Mouse (Mus musculus) hindbrain, embryonic 15.5 days (tissue): ENCODE results near the gene Arhgap15. TPM values are rescaled to one million over a fixed set of nuclear protein-coding genes. Genes with fewer than 3 reads are reported as not detected.
A peak's percentile ranks its signal among the peaks of the same experiment; 100 is the strongest.

ENCODE experiments used
- ATAC-seq: fragments of 200-750 bp; cut with Nextera tagmentation; 2 replicates; pipeline ENCODE4 v1.8.0; 2017; ENCODE audit warnings: low read depth, moderate number of reproducible peaks, moderate TSS enrichment; ENCODE audit not compliant: low FRiP score
- H3K27ac ChIP-seq: fragments of 300-500 bp; sonication (generic); replicated peaks from 2 replicates; pipeline ENCODE4 v1.5.1; 2015; ENCODE audit warnings: mild to moderate bottlenecking, inconsistent platforms
- H3K27me3 ChIP-seq: fragments of 300-500 bp; sonication (generic); 2 replicates; pipeline ENCODE4 v1.6.1; 2015; ENCODE audit warnings: control low read depth, inconsistent platforms
- H3K36me3 ChIP-seq: fragments of 300-500 bp; sonication (generic); 2 replicates; pipeline ENCODE4 v1.6.1; 2015; ENCODE audit warnings: control low read depth, inconsistent platforms
- H3K4me1 ChIP-seq: fragments of 300-500 bp; sonication (generic); replicated peaks from 2 replicates; pipeline ENCODE4 v1.6.1; 2015; ENCODE audit warnings: control low read depth, inconsistent platforms
- H3K4me2 ChIP-seq: fragments of 300-500 bp; sonication (generic); 2 replicates; pipeline ENCODE4 v1.6.1; 2015; ENCODE audit warnings: moderate library complexity, mild to moderate bottlenecking, inconsistent platforms
- H3K4me3 ChIP-seq: fragments of 300-500 bp; sonication (generic); 2 replicates; pipeline ENCODE4 v1.5.1; 2015; ENCODE audit warnings: mild to moderate bottlenecking, inconsistent platforms
- H3K9ac ChIP-seq: fragments of 300-500 bp; sonication (generic); 2 replicates; pipeline ENCODE4 v1.6.1; 2015; ENCODE audit warnings: inconsistent platforms
- H3K9me3 ChIP-seq: fragments of 300-500 bp; sonication (generic); 2 replicates; pipeline ENCODE4 v1.6.1; 2016; ENCODE audit warnings: control low read depth, inconsistent platforms
- WGBS: fragments of 180-500 bp; shearing (Covaris S2); methylation state at CpG from one replicate; pipeline ENCODE4 v1.1.7; 2015; 5-methylcytosine and 5-hydroxymethylcytosine counted together
- polyA plus RNA-seq: library from polyadenylated mRNA; unstranded; fragments of >200 nt; fragmentation: Nextera tagmentation; extraction: Ambion mirVana; gene quantifications from 2 replicates; pipeline ENCODE4 v1.2.1, GENCODE M21; 2015

The Arhgap15 gene
- polyA plus RNA-seq, 1 experiment from 2014 or later: 3.3 TPM

- WGBS: 31% methylated on average over 22 of the region's 22 CpGs
- H3K36me3 ChIP-seq: no peaks in the 10 kb centered on the region
- H3K27me3 ChIP-seq: no peaks in the 10 kb centered on the region
- no peak overlapping the region for H3K9ac ChIP-seq
- no peak overlapping the region for H3K4me3 ChIP-seq
- H3K4me1 ChIP-seq: peaks cover 10% of the 10 kb centered on the region
- no peaks in the 10 kb centered on the region for H3K9me3 ChIP-seq
- peak; percentile 83 for ATAC-seq
- peak overlapping the region; percentile 24 for H3K4me2 ChIP-seq
- H3K27ac ChIP-seq: peak overlapping the region; percentile 17; the same call in 1 of the 2 replicates
These were observed 355.9 kb downstream of the Arhgap15 start for GRCm38 (mm10) chr2:44104282-44105197.

GRCm38 (mm10) chr2:44105198-44105555, 356.6 kb downstream of the Arhgap15 start:
- no peaks in the 10 kb centered on the region for H3K36me3 ChIP-seq
- no peak for ATAC-seq
- H3K4me1 ChIP-seq: peaks cover 10% of the 10 kb centered on the region
- WGBS: 75% methylated on average over 8 of the region's 8 CpGs
- no peaks in the 10 kb centered on the region for H3K9me3 ChIP-seq
- H3K4me3 ChIP-seq: no peak overlapping the region
- H3K4me2 ChIP-seq: peak overlapping the region; percentile 24; the same call in 1 of the 2 replicates
- no peak overlapping the region for H3K9ac ChIP-seq
- no peaks in the 10 kb centered on the region for H3K27me3 ChIP-seq
- peak overlapping the region; percentile 17; the same call in 1 of the 2 replicates for H3K27ac ChIP-seq

- ATAC-seq: no peak
- Histone ChIP-seq H3K27me3 (no peaks in the 10 kb centered on the region), H3K27ac (no peak overlapping the region), H3K4me3 (no peak overlapping the region), H3K4me1 (peaks cover 10% of the 10 kb centered on the region), H3K4me2 (no peak overlapping the region), H3K9me3 (no peaks in the 10 kb centered on the region), H3K36me3 (no peaks in the 10 kb centered on the region), H3K9ac (no peak overlapping the region)
- WGBS: 71% methylated on average over 8 of the region's 8 CpGs
These were observed 357.7 kb downstream of the Arhgap15 start for GRCm38 (mm10) chr2:44106359-44106758.

- no peak overlapping the region for H3K27ac ChIP-seq
- ATAC-seq: no peak
- no peaks in the 10 kb centered on the region for H3K36me3 ChIP-seq
- H3K4me1 ChIP-seq: no peaks in the 10 kb centered on the region
- H3K4me2 ChIP-seq: no peak overlapping the region
- H3K9me3 ChIP-seq: no peaks in the 10 kb centered on the region
- WGBS: 92% methylated on average over 3 of the region's 3 CpGs
- no peak overlapping the region for H3K4me3 ChIP-seq
- H3K9ac ChIP-seq: no peak overlapping the region
- no peaks in the 10 kb centered on the region for H3K27me3 ChIP-seq
These were observed 362.7 kb downstream of the Arhgap15 start for GRCm38 (mm10) chr2:44111276-44111675.

GRCm38 (mm10) chr2:44112990-44113798, 364.6 kb downstream of the Arhgap15 start:
- WGBS: 84% methylated on average over 9 of the region's 9 CpGs
- H3K4me1 ChIP-seq: no peaks in the 10 kb centered on the region
- no peak overlapping the region for H3K4me3 ChIP-seq
- no peak overlapping the region for H3K4me2 ChIP-seq
- no peak overlapping the region for H3K9ac ChIP-seq
- no peaks in the 10 kb centered on the region for H3K9me3 ChIP-seq
- H3K27ac ChIP-seq: no peak overlapping the region
- no peaks in the 10 kb centered on the region for H3K36me3 ChIP-seq
- no peaks in the 10 kb centered on the region for H3K27me3 ChIP-seq
- no peak for ATAC-seq

GRCm38 (mm10) chr2:44114296-44114695, 365.7 kb downstream of the Arhgap15 start:
- no peak overlapping the region for H3K4me3 ChIP-seq
- no peak for ATAC-seq
- 76% methylated on average over 2 of the region's 2 CpGs for WGBS

GRCm38 (mm10) chr2:44121162-44121561, 372.5 kb downstream of the Arhgap15 start:
- Histone ChIP-seq H3K4me2 (no peak overlapping the region), H3K9me3 (no peaks in the 10 kb centered on the region), H3K27ac (no peak overlapping the region), H3K4me3 (no peak overlapping the region), H3K27me3 (no peaks in the 10 kb centered on the region), H3K4me1 (no peaks in the 10 kb centered on the region), H3K9ac (no peak overlapping the region), H3K36me3 (no peaks in the 10 kb centered on the region)
- no peak for ATAC-seq
- WGBS: 88% methylated on average over 5 of the region's 5 CpGs

More at GRCm38 (mm10) chr2:44114296-44114695, 365.7 kb downstream of the Arhgap15 start:
- Histone ChIP-seq H3K36me3 (no peaks in the 10 kb centered on the region), H3K4me2 (no peak overlapping the region), H3K27me3 (no peaks in the 10 kb centered on the region), H3K27ac (no peak overlapping the region), H3K9me3 (no peaks in the 10 kb centered on the region), H3K4me1 (no peaks in the 10 kb centered on the region), H3K9ac (no peak overlapping the region)

- Histone ChIP-seq H3K36me3 (no peaks in the 10 kb centered on the region), H3K27me3 (no peaks in the 10 kb centered on the region), H3K9me3 (no peaks in the 10 kb centered on the region), H3K4me3 (no peak overlapping the region), H3K27ac (no peak overlapping the region), H3K4me2 (no peak overlapping the region), H3K9ac (no peak overlapping the region), H3K4me1 (no peaks in the 10 kb centered on the region)
- WGBS: 78% methylated on average over 2 of the region's 2 CpGs
- no peak for ATAC-seq
These were observed 374.6 kb downstream of the Arhgap15 start for GRCm38 (mm10) chr2:44123246-44123645.

- no peaks in the 10 kb centered on the region for H3K27me3 ChIP-seq
- no peaks in the 10 kb centered on the region for H3K36me3 ChIP-seq
- no peak for ATAC-seq
- no peak overlapping the region for H3K27ac ChIP-seq
- no peak overlapping the region for H3K4me3 ChIP-seq
- no peaks in the 10 kb centered on the region for H3K4me1 ChIP-seq
- no peak overlapping the region for H3K9ac ChIP-seq
- no peaks in the 10 kb centered on the region for H3K9me3 ChIP-seq
- 71% methylated on average over 3 of the region's 3 CpGs for WGBS
- no peak overlapping the region for H3K4me2 ChIP-seq
These were observed 375.5 kb downstream of the Arhgap15 start for GRCm38 (mm10) chr2:44124093-44124492.

GRCm38 (mm10) chr2:44124683-44125082, 376.1 kb downstream of the Arhgap15 start:
- no peak overlapping the region for H3K4me2 ChIP-seq
- no peak for ATAC-seq
- no peaks in the 10 kb centered on the region for H3K27me3 ChIP-seq
- H3K27ac ChIP-seq: no peak overlapping the region
- 74% methylated on average over 3 of the region's 3 CpGs for WGBS
- H3K9ac ChIP-seq: no peak overlapping the region
- H3K4me3 ChIP-seq: no peak overlapping the region
- H3K36me3 ChIP-seq: no peaks in the 10 kb centered on the region
- H3K9me3 ChIP-seq: no peaks in the 10 kb centered on the region
- H3K4me1 ChIP-seq: no peaks in the 10 kb centered on the region

- no peak overlapping the region for H3K4me3 ChIP-seq
- H3K9ac ChIP-seq: no peak overlapping the region
- H3K4me2 ChIP-seq: no peak overlapping the region
- H3K9me3 ChIP-seq: no peaks in the 10 kb centered on the region
- 95% methylated on average over 1 of the region's 1 CpGs for WGBS
- H3K4me1 ChIP-seq: no peaks in the 10 kb centered on the region
- no peaks in the 10 kb centered on the region for H3K27me3 ChIP-seq
- no peak for ATAC-seq
- no peak overlapping the region for H3K27ac ChIP-seq
- H3K36me3 ChIP-seq: no peaks in the 10 kb centered on the region
These were observed 377.5 kb downstream of the Arhgap15 start for GRCm38 (mm10) chr2:44126044-44126695.

GRCm38 (mm10) chr2:44129533-44129932, 380.9 kb downstream of the Arhgap15 start:
- Histone ChIP-seq H3K27ac (no peak overlapping the region), H3K4me2 (no peak overlapping the region), H3K9me3 (no peaks in the 10 kb centered on the region), H3K4me1 (no peaks in the 10 kb centered on the region), H3K4me3 (no peak overlapping the region), H3K27me3 (no peaks in the 10 kb centered on the region), H3K9ac (no peak overlapping the region), H3K36me3 (no peaks in the 10 kb centered on the region)
- WGBS: 84% methylated on average over 3 of the region's 3 CpGs
- no peak for ATAC-seq
